Mouse (Mus musculus): ENCODE results near the gene Med28. TPM values are rescaled to one million over a fixed set of nuclear protein-coding genes. Genes with fewer than 3 reads are reported as not detected.

Gene Med28
- polyA plus RNA-seq, 1 experiment from 2014 or later: 272 TPM

- H3K9ac ChIP-seq: no peak overlapping the region
- WGBS: 77% methylated on average over 4 of the region's 4 CpGs
- H3K9me3 ChIP-seq: no peaks in the 10 kb centered on the region
- peaks cover 16% of the 10 kb centered on the region for H3K4me1 ChIP-seq (replicated peaks)
- no peak for ATAC-seq (ENCODE audit: low FRiP score)
- H3K27me3 ChIP-seq: 0 out of 2 replicates have a peak, but pooled peaks cover 4% of the 10 kb centered on the region
- no peak overlapping the region for H3K4me3 ChIP-seq
- H3K36me3 ChIP-seq: no peaks in the 10 kb centered on the region
- H3K27ac ChIP-seq: no peak overlapping the region
- no peak overlapping the region for H3K4me2 ChIP-seq
These were observed 28.3 kb upstream of the Med28 start for GRCm38 (mm10) chr5:45491776-45492175.

DNA sequence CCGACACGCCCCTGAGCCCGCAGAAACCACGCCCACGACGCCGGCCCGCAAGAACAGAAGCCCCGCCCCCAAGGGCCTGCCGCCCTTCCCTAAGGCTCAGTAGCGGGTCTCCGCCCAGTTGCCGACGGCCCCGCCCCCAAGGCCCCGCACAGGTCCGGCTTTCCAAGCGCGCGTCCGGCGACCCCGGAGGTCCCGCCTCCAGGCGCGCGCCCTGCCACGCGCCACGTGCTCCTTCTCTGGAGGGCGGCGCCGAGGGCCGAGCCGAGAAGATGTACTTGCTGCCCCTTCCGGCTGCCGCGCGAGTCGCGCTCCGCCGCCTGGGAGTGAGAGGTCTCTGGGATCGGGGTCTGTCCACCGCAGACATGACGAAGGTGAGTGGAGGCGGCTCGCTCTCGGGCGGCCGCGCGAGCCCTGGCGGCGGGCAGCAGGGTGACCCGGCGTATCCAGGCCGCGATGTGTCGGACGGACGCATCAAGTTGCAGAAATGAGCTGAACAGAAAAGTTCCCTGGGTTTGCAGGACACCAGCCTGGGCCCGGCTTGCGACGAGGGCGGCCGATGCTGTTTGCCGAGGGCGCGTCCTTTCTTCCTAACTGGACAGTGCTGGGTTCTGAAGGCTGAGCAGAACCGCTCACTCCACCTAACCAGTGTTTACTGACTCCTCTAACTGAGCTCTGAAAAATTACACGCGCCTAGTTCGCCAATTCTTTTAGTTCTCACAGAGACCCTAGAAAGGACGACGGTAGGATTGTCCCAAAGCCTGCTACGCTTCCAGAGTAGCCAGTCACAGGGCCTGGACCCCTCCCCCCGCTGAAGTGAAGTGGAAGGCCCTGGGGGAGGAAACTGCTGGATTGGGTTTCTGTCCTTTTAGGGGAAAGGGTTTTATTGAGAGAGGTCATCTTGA, 26.6 kb upstream of the Med28 start, which contains the start of gene Lap3:
Lap3 (plus strand) TSS at position 184 of the 902 bp plus-strand sequence.
- Histone ChIP-seq H3K4me3 (peak within 1 kb of the TSS; percentile 70), H3K9me3 (no peaks in the 10 kb centered on the region), H3K36me3 (peaks cover 13% of the 10 kb centered on the region), H3K9ac (peak within 1 kb of the TSS; percentile 78), H3K27ac (peak within 1 kb of the TSS; percentile 58; the same call in 1 of the 2 replicates), H3K4me1 (replicated peaks) (peaks cover 16% of the 10 kb centered on the region), H3K4me2 (peak within 1 kb of the TSS; percentile 77), H3K27me3 (0 out of 2 replicates have a peak, but pooled peaks cover 4% of the 10 kb centered on the region)
- under 1% methylated on average over 78 of the region's 78 CpGs for WGBS
- ATAC-seq (ENCODE audit: low FRiP score): peak; percentile 96

DNA sequence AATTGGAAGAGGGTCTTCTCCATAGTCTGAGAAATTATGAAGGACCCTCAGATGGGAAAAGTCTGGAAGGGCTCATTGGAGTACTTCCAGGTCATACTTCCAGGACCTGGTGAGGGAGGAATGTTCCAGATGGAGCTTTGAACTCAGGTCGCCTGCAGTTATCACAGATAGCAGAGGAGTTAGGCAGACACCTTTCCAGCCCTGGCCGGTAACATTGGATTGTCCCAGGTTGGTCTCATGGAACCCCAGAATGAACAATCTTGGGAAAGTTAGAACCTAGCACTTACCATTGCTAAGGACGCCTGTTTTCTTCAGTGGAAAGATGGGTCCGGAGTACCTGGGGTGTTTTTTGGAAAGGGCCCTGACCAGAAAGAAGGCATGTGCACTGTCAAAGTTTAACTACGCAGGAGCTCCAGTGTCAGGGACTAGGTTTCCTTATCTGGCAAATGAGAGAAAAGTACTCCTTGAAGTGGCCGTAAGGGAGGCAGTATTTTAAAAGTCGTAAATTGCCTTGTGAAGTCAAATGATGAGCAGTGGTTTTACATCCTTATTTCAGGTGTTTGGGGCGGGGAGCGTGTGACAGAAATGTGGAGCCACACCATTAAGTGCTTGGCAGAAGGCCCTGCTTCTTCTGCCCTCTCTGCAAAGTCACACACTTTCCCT, 25.8 kb upstream of the Med28 start:
- H3K4me1 ChIP-seq (replicated peaks): peaks cover 16% of the 10 kb centered on the region
- no peaks in the 10 kb centered on the region for H3K9me3 ChIP-seq
- 67% methylated on average over 9 of the region's 9 CpGs for WGBS
- peak overlapping the region; percentile 78 for H3K9ac ChIP-seq
- H3K27me3 ChIP-seq: 0 out of 2 replicates have a peak, but pooled peaks cover 4% of the 10 kb centered on the region
- peak overlapping the region; percentile 70 for H3K4me3 ChIP-seq
- H3K4me2 ChIP-seq: peak overlapping the region; percentile 77
- no peak overlapping the region for H3K27ac ChIP-seq
- ATAC-seq (ENCODE audit: low FRiP score): 0 out of 2 replicates have a peak, but pooled peaks have one; percentile 1
- H3K36me3 ChIP-seq: peaks cover 15% of the 10 kb centered on the region

GRCm38 (mm10) chr5:45495429-45495975, 24.5 kb upstream of the Med28 start:
- Histone ChIP-seq H3K9me3 (no peaks in the 10 kb centered on the region), H3K9ac (no peak overlapping the region), H3K4me2 (no peak overlapping the region), H3K27ac (no peak overlapping the region), H3K4me3 (no peak overlapping the region), H3K4me1 (replicated peaks) (peaks cover 16% of the 10 kb centered on the region), H3K36me3 (peaks cover 23% of the 10 kb centered on the region), H3K27me3 (0 out of 2 replicates have a peak, but pooled peaks cover 4% of the 10 kb centered on the region)
- WGBS: 90% methylated on average over 3 of the region's 3 CpGs
- ATAC-seq (ENCODE audit: low FRiP score): no peak

DNA sequence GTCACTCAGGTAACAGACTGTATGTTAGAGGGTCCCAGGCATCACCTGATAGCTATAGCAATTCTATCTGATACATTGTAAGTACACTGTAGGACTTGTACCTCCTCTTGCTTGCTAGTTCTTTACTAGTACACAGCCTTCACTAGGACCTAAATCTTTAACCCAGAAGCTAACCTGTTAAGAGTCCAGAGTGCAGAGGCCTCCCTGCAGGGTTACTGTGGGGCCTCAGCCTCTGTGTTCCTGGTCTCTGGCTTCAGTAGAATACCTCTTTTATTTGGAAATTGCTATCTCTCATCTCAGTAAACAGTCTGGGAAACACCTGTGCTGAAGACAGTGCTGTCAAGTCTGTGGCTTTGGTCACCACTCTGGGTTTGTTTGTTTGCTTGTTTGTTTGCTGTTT, 24.0 kb upstream of the Med28 start:
- 0 out of 2 replicates have a peak, but pooled peaks cover 4% of the 10 kb centered on the region for H3K27me3 ChIP-seq

GRCm38 (mm10) chr5:45496479-45496878, 23.6 kb upstream of the Med28 start:
- ATAC-seq (ENCODE audit: low FRiP score): no peak
- peaks cover 31% of the 10 kb centered on the region for H3K36me3 ChIP-seq
- H3K4me3 ChIP-seq: no peak overlapping the region
- 0 out of 2 replicates have a peak, but pooled peaks cover under 1% of the 10 kb centered on the region for H3K27me3 ChIP-seq
- peaks cover 16% of the 10 kb centered on the region for H3K4me1 ChIP-seq (replicated peaks)
- no peak overlapping the region for H3K9ac ChIP-seq
- WGBS: 92% methylated on average over 4 of the region's 4 CpGs
- no peaks in the 10 kb centered on the region for H3K9me3 ChIP-seq
- no peak overlapping the region for H3K4me2 ChIP-seq
- H3K27ac ChIP-seq: no peak overlapping the region

More for the DNA sequence above, 24.0 kb upstream of the Med28 start:
- Histone ChIP-seq H3K4me3 (no peak overlapping the region), H3K36me3 (peaks cover 27% of the 10 kb centered on the region), H3K9me3 (no peaks in the 10 kb centered on the region), H3K9ac (no peak overlapping the region), H3K27ac (no peak overlapping the region), H3K4me1 (replicated peaks) (peaks cover 16% of the 10 kb centered on the region), H3K4me2 (no peak overlapping the region)
- no peak for ATAC-seq (ENCODE audit: low FRiP score)

GRCm38 (mm10) chr5:45496930-45497550, 23.0 kb upstream of the Med28 start:
- Histone ChIP-seq H3K27ac (no peak overlapping the region), H3K4me3 (no peak overlapping the region), H3K4me2 (no peak overlapping the region), H3K27me3 (no peaks in the 10 kb centered on the region), H3K9me3 (no peaks in the 10 kb centered on the region), H3K36me3 (peaks cover 36% of the 10 kb centered on the region), H3K4me1 (replicated peaks) (peaks cover 16% of the 10 kb centered on the region), H3K9ac (no peak overlapping the region)
- no peak for ATAC-seq (ENCODE audit: low FRiP score)
- 93% methylated on average over 12 of the region's 12 CpGs for WGBS

DNA sequence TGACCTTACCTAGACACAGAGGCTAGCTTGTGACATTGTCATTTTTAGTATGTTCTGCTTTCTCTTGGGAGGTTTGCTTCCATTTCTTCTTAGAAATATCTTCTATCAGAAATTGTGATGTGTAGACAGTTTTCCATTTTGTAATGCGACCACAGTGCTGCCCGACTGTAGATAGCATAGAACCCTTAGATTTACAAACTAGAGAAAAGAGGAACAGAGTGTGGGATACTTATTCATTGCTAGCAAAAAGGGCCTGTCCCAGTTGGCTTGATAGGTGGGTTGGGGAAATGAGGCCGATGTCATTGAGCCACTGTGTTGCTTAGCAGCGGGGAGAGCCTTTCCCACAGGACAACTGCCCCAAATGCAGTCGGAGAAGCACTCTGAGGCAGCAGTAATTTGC, 22.5 kb upstream of the Med28 start:
- no peak for ATAC-seq (ENCODE audit: low FRiP score)
- Histone ChIP-seq H3K4me3 (no peak overlapping the region), H3K4me2 (no peak overlapping the region), H3K36me3 (peaks cover 38% of the 10 kb centered on the region), H3K4me1 (replicated peaks) (peaks cover 14% of the 10 kb centered on the region), H3K27ac (no peak overlapping the region), H3K9ac (no peak overlapping the region), H3K27me3 (no peaks in the 10 kb centered on the region), H3K9me3 (no peaks in the 10 kb centered on the region)
- 94% methylated on average over 5 of the region's 5 CpGs for WGBS

DNA sequence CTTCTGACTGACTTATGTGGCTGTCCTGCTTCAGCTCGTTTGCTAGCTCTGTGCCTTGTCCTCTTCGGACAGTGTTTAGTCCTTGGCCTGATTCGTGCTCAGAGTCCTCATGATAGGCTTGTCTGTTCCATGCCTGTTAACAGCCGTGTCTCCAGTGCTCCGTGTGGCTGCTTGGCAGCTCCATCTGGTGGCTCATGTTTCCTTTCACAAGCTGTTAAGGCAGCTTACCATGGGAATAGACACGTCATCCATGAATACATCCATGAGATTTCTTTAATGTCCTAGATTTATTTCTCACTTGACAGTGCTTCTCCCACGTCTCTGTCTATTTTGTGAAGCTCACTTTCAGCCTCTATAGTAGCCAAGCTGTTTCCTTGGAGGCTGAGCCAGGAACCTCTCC, 10.0 kb upstream of the Med28 start:
- H3K4me3 ChIP-seq: no peak overlapping the region
- H3K27ac ChIP-seq: no peak overlapping the region
- no peaks in the 10 kb centered on the region for H3K9me3 ChIP-seq
- no peak overlapping the region for H3K9ac ChIP-seq
- 83% methylated on average over 7 of the region's 7 CpGs for WGBS
- no peak overlapping the region for H3K4me2 ChIP-seq
- H3K36me3 ChIP-seq: peaks cover 56% of the 10 kb centered on the region
- no peak for ATAC-seq (ENCODE audit: low FRiP score)
- H3K4me1 ChIP-seq (replicated peaks): no peaks in the 10 kb centered on the region
- H3K27me3 ChIP-seq: no peaks in the 10 kb centered on the region

DNA sequence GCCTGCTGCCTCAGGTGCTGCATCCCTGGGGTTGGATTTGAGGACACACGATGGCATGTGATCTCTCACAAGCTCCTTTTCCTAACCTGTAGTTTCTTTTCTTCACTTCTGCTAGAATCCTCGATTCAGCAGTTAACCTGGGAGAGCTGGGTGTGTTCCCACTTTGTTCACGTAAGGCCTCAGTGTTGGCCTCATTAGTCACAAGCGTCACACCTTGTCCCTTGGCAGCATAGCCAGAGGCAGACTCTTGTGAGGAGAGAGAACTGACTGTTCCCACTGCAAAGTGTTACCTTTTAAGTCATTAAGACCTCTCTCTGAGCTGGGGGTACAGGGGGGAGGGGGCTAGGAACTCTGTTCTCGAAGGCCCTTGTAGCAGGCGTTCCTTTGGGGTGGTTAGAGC, 7.1 kb upstream of the Med28 start:
- H3K4me2 ChIP-seq: no peak overlapping the region
- 91% methylated on average over 6 of the region's 6 CpGs for WGBS

DNA sequence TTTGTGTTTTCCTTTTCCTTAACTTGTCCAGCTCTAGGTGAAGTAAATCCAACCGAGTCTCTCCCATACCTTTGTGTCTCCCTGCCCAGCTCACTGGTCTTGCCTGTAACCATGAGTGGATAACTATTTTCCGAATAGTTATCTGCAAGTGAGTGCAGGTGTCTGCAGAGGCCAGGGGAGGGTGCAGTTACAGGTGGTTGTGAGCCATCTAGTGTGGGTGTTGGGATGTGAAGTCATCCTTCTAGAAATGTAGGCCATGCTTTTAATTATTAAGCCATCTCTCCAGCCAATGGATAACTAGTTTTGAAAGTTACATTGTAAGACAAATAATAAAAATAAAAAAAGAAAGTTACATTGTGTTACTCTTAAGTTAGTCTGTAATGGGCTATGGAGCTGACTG, 6.5 kb upstream of the Med28 start:
- 95% methylated on average over 2 of the region's 2 CpGs for WGBS
- H3K4me2 ChIP-seq: no peak overlapping the region
- no peak overlapping the region for H3K4me3 ChIP-seq
- no peaks in the 10 kb centered on the region for H3K9me3 ChIP-seq
- ATAC-seq (ENCODE audit: low FRiP score): no peak
- no peaks in the 10 kb centered on the region for H3K4me1 ChIP-seq (replicated peaks)
- no peak overlapping the region for H3K27ac ChIP-seq
- peaks cover 30% of the 10 kb centered on the region for H3K36me3 ChIP-seq
- no peak overlapping the region for H3K9ac ChIP-seq
- H3K27me3 ChIP-seq: no peaks in the 10 kb centered on the region

More for the DNA sequence above, 7.1 kb upstream of the Med28 start:
- Histone ChIP-seq H3K4me3 (no peak overlapping the region), H3K27ac (no peak overlapping the region), H3K4me1 (replicated peaks) (no peaks in the 10 kb centered on the region), H3K27me3 (no peaks in the 10 kb centered on the region), H3K36me3 (peaks cover 30% of the 10 kb centered on the region), H3K9ac (no peak overlapping the region), H3K9me3 (no peaks in the 10 kb centered on the region)
- no peak for ATAC-seq (ENCODE audit: low FRiP score)

GRCm38 (mm10) chr5:45514599-45514998, 5.4 kb upstream of the Med28 start:
- WGBS: 82% methylated on average over 1 of the region's 1 CpGs
- no peak for ATAC-seq (ENCODE audit: low FRiP score)
- no peak overlapping the region for H3K4me2 ChIP-seq
- H3K27ac ChIP-seq: no peak overlapping the region
- H3K27me3 ChIP-seq: no peaks in the 10 kb centered on the region
- no peak overlapping the region for H3K4me3 ChIP-seq
- no peak overlapping the region for H3K9ac ChIP-seq
- H3K36me3 ChIP-seq: peaks cover 25% of the 10 kb centered on the region
- no peaks in the 10 kb centered on the region for H3K9me3 ChIP-seq
- H3K4me1 ChIP-seq (replicated peaks): no peaks in the 10 kb centered on the region
